Mouse (Mus musculus): ENCODE data around the gene Rpl36a.

DNA sequence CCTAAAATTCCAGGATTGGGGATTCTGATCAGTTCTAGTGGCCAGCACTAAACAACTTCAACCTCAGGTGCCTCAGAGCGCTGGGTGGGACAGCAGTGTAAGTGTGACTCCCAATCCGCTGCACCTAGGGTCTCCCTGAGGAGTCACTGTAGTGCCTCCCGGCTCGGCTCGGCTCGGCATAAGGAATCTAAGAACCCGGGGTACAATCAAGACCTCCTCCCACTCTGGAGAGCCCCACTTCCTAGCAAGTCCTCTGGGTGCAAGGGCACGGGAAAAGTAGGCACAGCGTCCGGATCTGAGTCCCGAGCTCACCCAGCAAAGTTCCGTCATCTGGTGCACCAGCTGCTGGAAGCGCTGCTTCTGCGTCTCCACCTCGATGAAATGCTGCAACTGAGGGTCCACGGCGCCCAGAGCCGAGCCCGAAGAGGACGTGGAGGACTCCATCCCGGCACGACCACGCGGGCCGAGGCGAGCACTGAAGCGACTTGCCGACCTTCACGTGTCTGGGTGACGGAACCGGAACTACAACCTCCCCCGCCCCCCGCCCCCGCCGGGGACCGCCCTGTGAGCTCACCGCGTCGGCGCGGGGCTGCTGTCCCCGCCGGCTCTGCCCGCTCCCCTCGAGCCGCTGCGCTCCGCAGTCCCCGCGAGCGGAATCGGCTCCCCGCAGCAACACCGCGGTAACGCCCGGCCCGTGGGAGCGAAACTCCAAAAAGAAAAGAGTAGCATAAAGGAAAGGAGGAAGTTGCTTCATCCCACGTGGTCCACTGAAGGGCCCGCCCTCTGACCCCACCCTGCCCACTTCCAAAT lies 44.1 kb upstream of the Rpl36a start, which contains the start of gene Timm8a1:
- TF ChIP-seq CTCF (IDR thresholded peaks at IDR 0.05; ENCODE audit: low read depth, low read length) (no peak), GATA1 (IDR thresholded peaks at IDR 0.05; ENCODE audit: borderline replicate concordance, low read length) (no peak), GATA2 (IDR thresholded peaks at IDR 0.05; ENCODE audit: borderline replicate concordance, low read depth, low read length) (no peak)

All from G1E (cell line).